Mouse (Mus musculus): Measurements from ENCODE around the gene Ubtd1. TPM values are rescaled to one million over a fixed set of nuclear protein-coding genes. Genes with fewer than 3 reads are reported as not detected.

Ubtd1 gene
- polyA plus RNA-seq, 1 experiment from 2014 or later = 16.6 TPM

- ATAC-seq (ENCODE audit: insufficient read depth, low FRiP score, low read depth) = 0 out of 2 replicates have a peak, but pooled peaks have one; percentile 42
- no peak overlapping the region for H3K27ac ChIP-seq
- WGBS = 75% methylated on average over 7 of the region's 7 CpGs
These were observed 29.6 kb downstream of the Ubtd1 start for GRCm38 (mm10) chr19:42011123-42011522.

GRCm38 (mm10) chr19:42014231-42014825 is 32.8 kb downstream of the Ubtd1 start:
- no peak overlapping the region for H3K4me2 ChIP-seq
- ATAC-seq (ENCODE audit: insufficient read depth, low FRiP score, low read depth) = no peak
- peaks cover 18% of the 10 kb centered on the region for H3K4me1 ChIP-seq
- WGBS = 81% methylated on average over 3 of the region's 3 CpGs
- no peak overlapping the region for H3K27ac ChIP-seq
- H3K4me3 ChIP-seq (replicated peaks) = no peak overlapping the region
- no peak overlapping the region for H3K9ac ChIP-seq
- no peaks in the 10 kb centered on the region for H3K36me3 ChIP-seq
- H3K9me3 ChIP-seq = no peaks in the 10 kb centered on the region
- H3K27me3 ChIP-seq (replicated peaks) = no peaks in the 10 kb centered on the region

More at GRCm38 (mm10) chr19:42011123-42011522, 29.6 kb downstream of the Ubtd1 start:
- Histone ChIP-seq H3K27me3 (replicated peaks) (no peaks in the 10 kb centered on the region), H3K4me3 (replicated peaks) (no peak overlapping the region), H3K9me3 (no peaks in the 10 kb centered on the region), H3K36me3 (no peaks in the 10 kb centered on the region), H3K4me1 (no peaks in the 10 kb centered on the region), H3K9ac (no peak overlapping the region), H3K4me2 (no peak overlapping the region)

- 84% methylated on average over 6 of the region's 6 CpGs for WGBS
- peaks cover 18% of the 10 kb centered on the region for H3K4me1 ChIP-seq
- H3K27me3 ChIP-seq (replicated peaks) = no peaks in the 10 kb centered on the region
- no peak for ATAC-seq (ENCODE audit: insufficient read depth, low FRiP score, low read depth)
- no peak overlapping the region for H3K4me3 ChIP-seq (replicated peaks)
- H3K9me3 ChIP-seq = no peaks in the 10 kb centered on the region
- no peaks in the 10 kb centered on the region for H3K36me3 ChIP-seq
- H3K27ac ChIP-seq = no peak overlapping the region
- H3K9ac ChIP-seq = no peak overlapping the region
- H3K4me2 ChIP-seq = no peak overlapping the region
These were observed 33.4 kb downstream of the Ubtd1 start for GRCm38 (mm10) chr19:42015001-42015400.

GRCm38 (mm10) chr19:42016251-42016650 is 34.7 kb downstream of the Ubtd1 start:
- H3K27ac ChIP-seq = no peak overlapping the region; the same call in 1 of the 2 replicates
- H3K27me3 ChIP-seq (replicated peaks) = no peaks in the 10 kb centered on the region
- no peak overlapping the region for H3K4me2 ChIP-seq
- ATAC-seq (ENCODE audit: insufficient read depth, low FRiP score, low read depth) = no peak
- H3K9ac ChIP-seq = no peak overlapping the region
- H3K36me3 ChIP-seq = no peaks in the 10 kb centered on the region
- WGBS = 72% methylated on average over 4 of the region's 4 CpGs
- peaks cover 18% of the 10 kb centered on the region for H3K4me1 ChIP-seq
- no peak overlapping the region for H3K4me3 ChIP-seq (replicated peaks)
- no peaks in the 10 kb centered on the region for H3K9me3 ChIP-seq

GRCm38 (mm10) chr19:42016840-42017239 is 35.3 kb downstream of the Ubtd1 start:
- WGBS = 60% methylated on average over 5 of the region's 5 CpGs
- ATAC-seq (ENCODE audit: insufficient read depth, low FRiP score, low read depth) = no peak
- H3K4me1 ChIP-seq = peaks cover 18% of the 10 kb centered on the region

GRCm38 (mm10) chr19:42017399-42018247 is 36.1 kb downstream of the Ubtd1 start:
- Histone ChIP-seq H3K36me3 (no peaks in the 10 kb centered on the region), H3K9ac (no peak overlapping the region), H3K27me3 (replicated peaks) (no peaks in the 10 kb centered on the region), H3K4me2 (0 out of 2 replicates have a peak overlapping the region, but pooled peaks have one; percentile 0), H3K4me3 (replicated peaks) (no peak overlapping the region), H3K4me1 (peaks cover 18% of the 10 kb centered on the region), H3K27ac (peak overlapping the region; percentile 81), H3K9me3 (no peaks in the 10 kb centered on the region)
- ATAC-seq (ENCODE audit: insufficient read depth, low FRiP score, low read depth) = 0 out of 2 replicates have a peak, but pooled peaks have one; percentile 45
- 50% methylated on average over 8 of the region's 8 CpGs for WGBS

More at GRCm38 (mm10) chr19:42016840-42017239, 35.3 kb downstream of the Ubtd1 start:
- Histone ChIP-seq H3K27ac (peak overlapping the region; percentile 81), H3K27me3 (replicated peaks) (no peaks in the 10 kb centered on the region), H3K36me3 (no peaks in the 10 kb centered on the region), H3K9me3 (no peaks in the 10 kb centered on the region), H3K4me3 (replicated peaks) (no peak overlapping the region), H3K9ac (no peak overlapping the region), H3K4me2 (no peak overlapping the region)

GRCm38 (mm10) chr19:42019011-42019522 is 37.5 kb downstream of the Ubtd1 start:
- Histone ChIP-seq H3K4me1 (peaks cover 18% of the 10 kb centered on the region), H3K9me3 (no peaks in the 10 kb centered on the region), H3K27me3 (replicated peaks) (no peaks in the 10 kb centered on the region), H3K4me3 (replicated peaks) (no peak overlapping the region), H3K4me2 (no peak overlapping the region), H3K9ac (no peak overlapping the region), H3K27ac (peak overlapping the region; percentile 81), H3K36me3 (no peaks in the 10 kb centered on the region)
- 0 out of 2 replicates have a peak, but pooled peaks have one; percentile 23 for ATAC-seq (ENCODE audit: insufficient read depth, low FRiP score, low read depth)
- 43% methylated on average over 4 of the region's 4 CpGs for WGBS

GRCm38 (mm10) chr19:42021681-42022541 is 40.3 kb downstream of the Ubtd1 start:
- no peaks in the 10 kb centered on the region for H3K9me3 ChIP-seq
- no peak overlapping the region for H3K4me3 ChIP-seq (replicated peaks)
- H3K27ac ChIP-seq = no peak overlapping the region
- H3K4me1 ChIP-seq = peaks cover 15% of the 10 kb centered on the region
- no peaks in the 10 kb centered on the region for H3K36me3 ChIP-seq
- no peaks in the 10 kb centered on the region for H3K27me3 ChIP-seq (replicated peaks)
- no peak for ATAC-seq (ENCODE audit: insufficient read depth, low FRiP score, low read depth)
- H3K9ac ChIP-seq = no peak overlapping the region
- H3K4me2 ChIP-seq = no peak overlapping the region
- WGBS = 70% methylated on average over 10 of the region's 10 CpGs

GRCm38 (mm10) chr19:42022542-42022848 is 40.9 kb downstream of the Ubtd1 start:
- no peak overlapping the region for H3K4me2 ChIP-seq
- H3K9me3 ChIP-seq = no peaks in the 10 kb centered on the region
- no peak overlapping the region for H3K27ac ChIP-seq
- no peak overlapping the region for H3K4me3 ChIP-seq (replicated peaks)
- H3K36me3 ChIP-seq = no peaks in the 10 kb centered on the region
- ATAC-seq (ENCODE audit: insufficient read depth, low FRiP score, low read depth) = no peak
- 76% methylated on average over 2 of the region's 2 CpGs for WGBS
- H3K4me1 ChIP-seq = peaks cover 9% of the 10 kb centered on the region; the same call in 1 of the 2 replicates
- H3K9ac ChIP-seq = no peak overlapping the region
- no peaks in the 10 kb centered on the region for H3K27me3 ChIP-seq (replicated peaks)

- no peaks in the 10 kb centered on the region for H3K4me1 ChIP-seq
- no peaks in the 10 kb centered on the region for H3K27me3 ChIP-seq (replicated peaks)
- no peak overlapping the region for H3K27ac ChIP-seq
- no peak overlapping the region for H3K4me2 ChIP-seq
- peak; percentile 76 for ATAC-seq (ENCODE audit: insufficient read depth, low FRiP score, low read depth)
- no peaks in the 10 kb centered on the region for H3K9me3 ChIP-seq
- WGBS = 4% methylated on average over 5 of the region's 5 CpGs
- no peaks in the 10 kb centered on the region for H3K36me3 ChIP-seq
- no peak overlapping the region for H3K9ac ChIP-seq
- H3K4me3 ChIP-seq (replicated peaks) = no peak overlapping the region
These were observed 44.6 kb downstream of the Ubtd1 start for GRCm38 (mm10) chr19:42026158-42026557.

GRCm38 (mm10) chr19:42031112-42031511 is 49.5 kb downstream of the Ubtd1 start:
- Histone ChIP-seq H3K4me3 (replicated peaks) (no peak overlapping the region), H3K9ac (no peak overlapping the region), H3K27ac (no peak overlapping the region), H3K4me1 (peaks cover 12% of the 10 kb centered on the region; the same call in 1 of the 2 replicates), H3K9me3 (no peaks in the 10 kb centered on the region), H3K36me3 (no peaks in the 10 kb centered on the region), H3K27me3 (replicated peaks) (no peaks in the 10 kb centered on the region), H3K4me2 (no peak overlapping the region)
- 75% methylated on average over 5 of the region's 5 CpGs for WGBS
- ATAC-seq (ENCODE audit: insufficient read depth, low FRiP score, low read depth) = no peak

Data from stomach, embryonic 15.5 days (tissue).